Mouse (Mus musculus): ENCODE measurements around the gene Tmem191c. TPM values are rescaled to one million over a fixed set of nuclear protein-coding genes. Genes with fewer than 3 reads are reported as not detected.

Tmem191c gene
- total and polyA plus RNA-seq, 3 experiments, result 3.3 to 7.5 TPM; not detected in 1

DNA sequence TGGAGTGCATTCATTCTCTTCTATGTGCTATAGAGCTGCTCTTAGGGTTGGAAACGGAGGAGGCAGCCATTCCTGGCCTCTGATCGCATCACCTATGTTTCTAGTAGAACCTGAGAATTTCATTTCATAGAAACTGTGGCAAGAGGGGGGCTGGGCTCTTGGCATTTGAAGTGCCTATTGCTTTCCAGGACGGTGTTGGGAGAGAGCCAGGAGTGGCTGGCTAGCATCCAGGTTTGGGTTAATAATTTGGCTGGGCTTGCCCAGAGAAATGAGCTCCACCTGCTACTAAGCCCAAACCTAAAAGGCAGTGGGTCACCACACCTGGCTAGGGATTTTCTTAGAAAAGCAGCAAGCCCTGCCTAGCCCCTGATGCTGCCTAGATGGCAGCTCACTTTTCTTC lies 24.3 kb upstream of the Tmem191c start:
- H3K27me3 ChIP-seq (ENCODE audit: control insufficient read depth in 1 of 2, insufficient read depth in 2 of 2, low read length in 2 of 2), result no peaks in the 10 kb centered on the region
- H3K79me2 ChIP-seq (ENCODE audit: control insufficient read depth, insufficient read depth, low read length, poor library complexity), result peaks cover 20% of the 10 kb centered on the region
- TF ChIP-seq MAFK (IDR thresholded peaks at IDR 0.05; ENCODE audit: borderline replicate concordance, low read depth, low read length) (no peak), JUND (IDR thresholded peaks at IDR 0.05; ENCODE audit: low read depth, low read length) (no peak), RAD21 (IDR thresholded peaks at IDR 0.05; ENCODE audit: low read depth, low read length) (no peak), MEF2A (IDR thresholded peaks at IDR 0.05; ENCODE audit: extremely low read depth, insufficient replicate concordance, low read depth, low read length, poor library complexity, severe bottlenecking) (no peak), MAZ (IDR thresholded peaks at IDR 0.05; ENCODE audit: low read depth, low read length) (no peak), MYB (IDR thresholded peaks at IDR 0.05; ENCODE audit: low read depth, low read length) (no peak), GATA1 (IDR thresholded peaks at IDR 0.05; ENCODE audit: low read depth, low read length) (no peak), HCFC1 (IDR thresholded peaks at IDR 0.05; ENCODE audit: low read depth, low read length) (no peak), ELF1 (IDR thresholded peaks at IDR 0.05; ENCODE audit: low read depth, low read length) (no peak), ZMIZ1 (IDR thresholded peaks at IDR 0.05; ENCODE audit: low read depth, low read length) (no peak), TCF12 (IDR thresholded peaks at IDR 0.05; ENCODE audit: low read depth, low read length) (peak; percentile 30; the same call in 1 of the 2 replicates), TAL1 (IDR thresholded peaks at IDR 0.05; ENCODE audit: low read length) (no peak), POLR2AphosphoS5 (IDR thresholded peaks at IDR 0.05; ENCODE audit: borderline replicate concordance, low read depth, low read length) (no peak), NELFE (IDR thresholded peaks at IDR 0.05; ENCODE audit: low read depth, low read length) (no peak), POLR2A (IDR thresholded peaks at IDR 0.05; ENCODE audit: control insufficient read depth in 1 of 2, insufficient read depth in 1 of 2, low read depth in 1 of 2, low read length in 2 of 2, poor library complexity in 1 of 2) (no peak), ETS1 (IDR thresholded peaks at IDR 0.05; ENCODE audit: low read depth, low read length) (0 out of 2 replicates have a peak, but pooled peaks have one; percentile 46), CHD2 (IDR thresholded peaks at IDR 0.05; ENCODE audit: low read length) (no peak; the same call in 1 of the 2 replicates), ZC3H11A (IDR thresholded peaks at IDR 0.05; ENCODE audit: low read depth, low read length) (no peak), CTCF (IDR thresholded peaks at IDR 0.05 in 2 of 3, conservative IDR thresholded peaks at IDR 0.05 in 1 of 3; ENCODE audit: control insufficient read depth in 1 of 3, insufficient read depth in 1 of 3, low read depth in 2 of 3, low read length in 3 of 3, poor library complexity in 1 of 3, severe bottlenecking in 1 of 3) (no peak), MAX (IDR thresholded peaks at IDR 0.05; ENCODE audit: low read length) (no peak), RCOR1 (IDR thresholded peaks at IDR 0.05; ENCODE audit: low read depth, low read length) (no peak), MXI1 (IDR thresholded peaks at IDR 0.05; ENCODE audit: low read depth, low read length) (no peak), MYC (IDR thresholded peaks at IDR 0.05; ENCODE audit: low read depth, low read length) (no peak), TBP (IDR thresholded peaks at IDR 0.05; ENCODE audit: low read depth, low read length) (no peak), EP300 (IDR thresholded peaks at IDR 0.05; ENCODE audit: low read depth in 1 of 2, low read length in 2 of 2) (peak in 1 of 2 experiments; percentile 32; a peak in 1 of 4 replicates), E2F4 (IDR thresholded peaks at IDR 0.05; ENCODE audit: borderline replicate concordance, low read depth, low read length) (no peak), KAT2A (conservative IDR thresholded peaks at IDR 0.05; ENCODE audit: low read depth, low read length) (no peak), USF2 (IDR thresholded peaks at IDR 0.05; ENCODE audit: borderline replicate concordance in 1 of 2, insufficient read depth in 1 of 2, low read depth in 1 of 2, low read length in 2 of 2) (no peak), ZNF384 (IDR thresholded peaks at IDR 0.05; ENCODE audit: low read depth, low read length) (no peak), CHD1 (IDR thresholded peaks at IDR 0.05; ENCODE audit: low read depth, low read length) (0 out of 2 replicates have a peak, but pooled peaks have one; percentile 10), BHLHE40 (IDR thresholded peaks at IDR 0.05; ENCODE audit: borderline replicate concordance, low read depth, low read length) (no peak)
- peak overlapping the region; percentile 97 for H3K27ac ChIP-seq (ENCODE audit: control insufficient read depth, low read depth, low read length)
- DNase-seq (ENCODE audit: low read depth, low spot score), result peak; percentile 74
- peak overlapping the region; percentile 19 to 29 for H3K4me3 ChIP-seq (ENCODE audit: control insufficient read depth in 1 of 2, insufficient read depth in 1 of 2, low read depth in 2 of 2, low read length in 2 of 2)
- H3K9ac ChIP-seq (ENCODE audit: control insufficient read depth, low read depth, low read length, poor library complexity, severe bottlenecking), result peak overlapping the region; percentile 64
- no peaks in the 10 kb centered on the region for H3K9me3 ChIP-seq (replicated peaks; ENCODE audit: insufficient read depth, low read length)
- H3K36me3 ChIP-seq (ENCODE audit: control insufficient read depth in 1 of 2, insufficient read depth in 2 of 2, low read length in 2 of 2), result peaks cover 0 to 53% of the 10 kb centered on the region in 2 experiments; a peak in 2 of 4 replicates
- peaks cover 36 to 63% of the 10 kb centered on the region in 2 experiments for H3K4me1 ChIP-seq (ENCODE audit: control insufficient read depth in 1 of 2, insufficient read depth in 2 of 2, low read length in 2 of 2)

Data from MEL (cell line).